Mouse (Mus musculus) hindbrain, embryonic 14.5 days (tissue): ENCODE results near the gene Slc7a15. TPM values are rescaled to one million over a fixed set of nuclear protein-coding genes. Genes with fewer than 3 reads are reported as not detected.

Experiments used
- ATAC-seq: fragments of 200-750 bp; cut with Nextera tagmentation; 2 replicates; pipeline ENCODE4 v1.8.0; 2017; ENCODE audit warnings: moderate number of reproducible peaks, mild to moderate bottlenecking, moderate TSS enrichment, moderate library complexity; ENCODE audit not compliant: low FRiP score
- DNase-seq: peaks from one replicate; pipeline ENCODE4 v3.0.0-alpha.2; 2015; ENCODE audit warnings: low spot score
- H3K27ac ChIP-seq: fragments of 300-500 bp; sonication (generic); 2 replicates; pipeline ENCODE4 v1.5.1; 2014; ENCODE audit warnings: mild to moderate bottlenecking, moderate library complexity
- H3K27me3 ChIP-seq: fragments of 300-500 bp; sonication (generic); 2 replicates; pipeline ENCODE4 v1.6.1; 2014; ENCODE audit warnings: mild to moderate bottlenecking, low read length, mixed read lengths; ENCODE audit not compliant: control insufficient read depth, insufficient read depth
- H3K36me3 ChIP-seq: fragments of 300-500 bp; sonication (generic); replicated peaks from 2 replicates; pipeline ENCODE4 v1.6.1; 2014; ENCODE audit not compliant: control insufficient read depth, insufficient read depth
- H3K4me1 ChIP-seq: fragments of 300-500 bp; sonication (generic); replicated peaks from 2 replicates; pipeline ENCODE4 v1.6.1; 2014; ENCODE audit warnings: antibody characterized with exemption, low read length, mixed read lengths; ENCODE audit not compliant: control insufficient read depth, insufficient read depth
- H3K4me2 ChIP-seq: fragments of 300-500 bp; sonication (generic); replicated peaks from 2 replicates; pipeline ENCODE4 v1.6.1; 2014; ENCODE audit warnings: mild to moderate bottlenecking, moderate library complexity
- H3K4me3 ChIP-seq: fragments of 300-500 bp; sonication (generic); replicated peaks from 2 replicates; pipeline ENCODE4 v1.5.1; 2014; ENCODE audit warnings: mild to moderate bottlenecking, low read length
- H3K9ac ChIP-seq: fragments of 300-500 bp; sonication (generic); 2 replicates; pipeline ENCODE4 v1.6.1; 2014
- H3K9me3 ChIP-seq: fragments of 300-500 bp; sonication (generic); 2 replicates; pipeline ENCODE4 v1.6.1; 2016; ENCODE audit warnings: low read length; ENCODE audit not compliant: control insufficient read depth
- WGBS: fragments of 180-500 bp; shearing (Covaris S2); extraction: QIAGEN DNeasy Blood & Tissue Kit; methylation state at CpG from one replicate; pipeline ENCODE4 v1.1.7; 2014; 5-methylcytosine and 5-hydroxymethylcytosine counted together
- polyA plus RNA-seq: library from polyadenylated mRNA; unstranded; fragments of >200 nt; fragmentation: Nextera tagmentation; extraction: Ambion mirVana; gene quantifications from 2 replicates; pipeline ENCODE4 v1.2.1, GENCODE M21; 2014

Slc7a15 gene
- polyA plus RNA-seq, 1 experiment from 2014 or later, result not detected

DNA sequence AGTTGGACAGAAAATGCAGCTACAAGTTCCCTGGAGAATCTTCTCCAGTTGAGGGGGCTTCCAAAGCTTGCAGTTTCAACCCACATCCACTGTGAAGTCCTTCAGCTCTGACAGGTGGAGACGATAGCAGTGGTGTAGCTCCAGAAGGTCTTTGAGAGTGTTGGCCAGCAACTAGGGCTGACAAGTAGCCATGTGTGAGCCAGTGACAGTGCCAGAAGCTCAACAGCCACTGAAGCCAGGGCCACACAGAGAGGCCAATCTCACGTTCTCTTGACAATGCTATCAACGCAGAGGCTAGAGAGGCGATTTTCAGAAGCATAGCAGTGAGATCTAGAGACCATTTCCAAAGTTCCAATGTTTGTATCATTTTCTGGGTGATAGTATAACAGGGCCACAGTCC lies 56.5 kb downstream of the Slc7a15 start:
- H3K4me2 ChIP-seq, result no peak overlapping the region
- H3K36me3 ChIP-seq, result no peaks in the 10 kb centered on the region
- H3K27me3 ChIP-seq, result no peaks in the 10 kb centered on the region
- H3K4me1 ChIP-seq, result no peaks in the 10 kb centered on the region
- H3K4me3 ChIP-seq, result no peak overlapping the region
- H3K9me3 ChIP-seq, result no peaks in the 10 kb centered on the region
- H3K9ac ChIP-seq, result no peak overlapping the region
- no peak overlapping the region for H3K27ac ChIP-seq
- 91% methylated on average over 4 of the region's 4 CpGs for WGBS
- no peak for DNase-seq
- ATAC-seq, result no peak

DNA sequence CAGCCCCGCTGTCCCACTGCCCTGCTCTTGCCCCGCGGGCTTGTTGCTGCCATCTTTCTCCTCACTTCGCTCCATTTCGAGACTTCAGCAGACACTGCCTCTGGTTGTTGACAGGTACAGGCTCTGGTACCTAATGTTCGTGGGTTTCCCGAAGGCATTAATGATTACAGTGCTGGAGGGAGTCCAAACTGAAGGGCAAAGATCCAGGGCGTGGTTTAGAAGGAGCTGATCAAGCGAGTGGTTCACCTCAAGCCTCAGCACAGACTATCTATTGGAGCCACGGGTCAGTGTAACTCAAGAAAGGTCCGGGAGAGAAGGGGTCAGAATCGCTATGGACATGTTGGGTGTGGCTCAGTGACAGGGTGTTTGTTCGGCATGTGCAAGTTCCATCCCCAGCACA lies 59.4 kb downstream of the Slc7a15 start:
- WGBS, result 93% methylated on average over 13 of the region's 13 CpGs
- Histone ChIP-seq H3K9ac (no peak overlapping the region), H3K27ac (no peak overlapping the region), H3K4me1 (no peaks in the 10 kb centered on the region), H3K36me3 (no peaks in the 10 kb centered on the region), H3K9me3 (no peaks in the 10 kb centered on the region), H3K27me3 (no peaks in the 10 kb centered on the region), H3K4me2 (no peak overlapping the region), H3K4me3 (no peak overlapping the region)
- no peak for DNase-seq
- ATAC-seq, result no peak

DNA sequence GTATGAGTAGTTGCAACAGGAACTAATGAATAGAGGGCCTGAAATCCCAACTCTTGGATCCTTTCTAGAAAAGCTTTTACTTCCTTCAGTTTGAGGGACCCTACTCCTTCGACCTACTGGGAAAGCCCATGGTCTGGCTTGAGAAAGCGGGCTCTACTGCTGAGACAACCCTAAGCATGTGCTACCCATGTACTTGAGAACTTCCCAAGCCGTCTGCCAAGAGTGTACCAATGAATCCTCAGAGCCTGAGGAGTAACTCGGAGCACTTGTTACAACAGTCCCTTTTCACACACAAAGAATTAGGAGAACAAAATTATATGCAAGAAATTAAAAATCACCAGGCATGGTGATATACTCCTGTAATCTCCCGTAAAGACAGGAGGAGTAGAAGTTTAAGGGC lies 61.6 kb downstream of the Slc7a15 start:
- DNase-seq (no peak), ATAC-seq (no peak)
- Histone ChIP-seq H3K4me3 (no peak overlapping the region), H3K9ac (no peak overlapping the region), H3K4me1 (no peaks in the 10 kb centered on the region), H3K27me3 (no peaks in the 10 kb centered on the region), H3K36me3 (no peaks in the 10 kb centered on the region), H3K27ac (no peak overlapping the region), H3K9me3 (no peaks in the 10 kb centered on the region), H3K4me2 (no peak overlapping the region)
- WGBS, result 87% methylated on average over 5 of the region's 5 CpGs

DNA sequence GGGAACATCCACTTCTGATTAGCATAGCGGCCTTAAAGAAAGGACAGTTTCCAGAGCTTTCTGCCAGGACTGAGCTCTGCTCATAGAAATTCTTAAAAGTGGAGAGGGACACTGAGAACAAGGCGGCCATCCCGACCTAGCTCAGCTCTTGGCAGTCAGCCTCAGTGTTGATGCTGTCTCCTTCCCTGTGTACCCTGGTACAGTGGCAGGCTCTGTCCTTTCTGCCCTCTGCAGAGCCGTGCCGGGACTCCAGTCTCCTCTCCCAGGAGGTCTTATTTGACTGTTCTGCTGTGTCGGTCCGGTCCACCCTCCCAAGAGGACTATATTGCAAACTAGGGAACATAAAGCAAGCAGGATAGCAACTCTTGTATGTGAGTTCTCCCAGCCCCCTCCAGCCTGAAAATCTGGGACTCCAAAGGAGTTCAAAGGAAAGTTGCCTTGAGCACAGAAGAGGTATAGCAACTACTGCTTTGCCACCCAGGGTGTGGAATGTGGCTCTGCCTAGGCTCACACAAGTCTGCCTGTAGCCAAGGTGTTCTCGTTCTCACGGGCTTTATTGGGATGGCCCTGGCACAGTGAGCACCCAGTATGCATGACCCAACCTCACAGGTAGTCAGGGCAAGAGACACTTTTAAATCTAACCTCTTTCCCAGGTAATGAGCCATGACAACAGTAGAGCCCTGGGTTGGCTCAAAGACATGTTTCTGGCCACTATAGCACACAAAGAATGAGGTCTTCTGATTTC lies 62.5 kb downstream of the Slc7a15 start:
- ATAC-seq (peak; percentile 27; the same call in 1 of the 2 replicates), DNase-seq (no peak)
- Histone ChIP-seq H3K27me3 (no peaks in the 10 kb centered on the region), H3K36me3 (no peaks in the 10 kb centered on the region), H3K4me1 (no peaks in the 10 kb centered on the region), H3K27ac (no peak overlapping the region), H3K4me2 (no peak overlapping the region), H3K9ac (no peak overlapping the region), H3K9me3 (no peaks in the 10 kb centered on the region), H3K4me3 (no peak overlapping the region)
- WGBS, result 77% methylated on average over 9 of the region's 9 CpGs

DNA sequence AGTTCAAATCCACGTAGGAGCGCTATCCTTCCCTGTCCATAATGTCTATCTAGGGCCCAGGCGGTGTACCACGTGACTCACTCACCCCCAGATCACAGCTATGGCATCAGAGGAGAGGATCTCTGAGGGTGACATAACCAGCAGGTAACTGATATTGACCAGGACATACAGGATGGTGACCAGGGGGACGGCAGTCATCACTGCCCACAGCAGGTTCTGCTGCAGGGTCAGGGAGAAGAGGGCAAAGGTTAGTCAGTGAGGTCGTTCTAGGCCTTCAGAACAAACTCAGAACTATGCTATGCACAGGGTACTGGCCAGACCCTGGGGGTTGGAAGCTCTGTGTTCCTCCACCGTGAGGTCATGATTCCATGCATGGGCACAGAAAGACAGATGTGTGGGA lies 63.3 kb downstream of the Slc7a15 start:
- no peaks in the 10 kb centered on the region for H3K27me3 ChIP-seq
- H3K36me3 ChIP-seq, result no peaks in the 10 kb centered on the region
- ATAC-seq (no peak), DNase-seq (no peak)
- no peaks in the 10 kb centered on the region for H3K4me1 ChIP-seq
- no peak overlapping the region for H3K4me2 ChIP-seq
- H3K9ac ChIP-seq, result no peak overlapping the region
- no peak overlapping the region for H3K4me3 ChIP-seq
- no peaks in the 10 kb centered on the region for H3K9me3 ChIP-seq
- H3K27ac ChIP-seq, result no peak overlapping the region
- 84% methylated on average over 7 of the region's 7 CpGs for WGBS

DNA sequence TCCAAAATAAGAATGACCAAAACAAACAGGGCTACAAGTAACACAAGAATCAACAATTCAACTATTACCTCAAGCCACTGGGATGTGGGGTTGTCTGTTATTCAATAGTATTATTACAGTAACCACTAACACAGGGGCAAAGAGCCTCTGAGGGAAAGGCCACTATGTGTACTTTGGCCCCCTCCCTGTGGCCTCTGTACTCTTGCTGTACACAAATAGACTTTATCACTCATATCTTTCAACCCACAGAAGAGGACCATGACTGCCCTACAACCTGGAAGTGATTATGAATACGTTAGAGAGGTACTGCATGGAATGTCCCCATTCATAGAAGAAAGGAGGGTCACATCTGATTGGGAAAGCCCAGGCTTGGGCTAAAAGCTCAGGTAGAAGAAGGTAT lies 64.0 kb downstream of the Slc7a15 start:
- DNase-seq (no peak), ATAC-seq (no peak)
- H3K9me3 ChIP-seq, result no peaks in the 10 kb centered on the region
- H3K27ac ChIP-seq, result no peak overlapping the region
- H3K4me3 ChIP-seq, result no peak overlapping the region
- no peaks in the 10 kb centered on the region for H3K27me3 ChIP-seq
- H3K36me3 ChIP-seq, result no peaks in the 10 kb centered on the region
- H3K4me2 ChIP-seq, result no peak overlapping the region
- 82% methylated on average over 1 of the region's 1 CpGs for WGBS
- H3K9ac ChIP-seq, result no peak overlapping the region
- no peaks in the 10 kb centered on the region for H3K4me1 ChIP-seq

DNA sequence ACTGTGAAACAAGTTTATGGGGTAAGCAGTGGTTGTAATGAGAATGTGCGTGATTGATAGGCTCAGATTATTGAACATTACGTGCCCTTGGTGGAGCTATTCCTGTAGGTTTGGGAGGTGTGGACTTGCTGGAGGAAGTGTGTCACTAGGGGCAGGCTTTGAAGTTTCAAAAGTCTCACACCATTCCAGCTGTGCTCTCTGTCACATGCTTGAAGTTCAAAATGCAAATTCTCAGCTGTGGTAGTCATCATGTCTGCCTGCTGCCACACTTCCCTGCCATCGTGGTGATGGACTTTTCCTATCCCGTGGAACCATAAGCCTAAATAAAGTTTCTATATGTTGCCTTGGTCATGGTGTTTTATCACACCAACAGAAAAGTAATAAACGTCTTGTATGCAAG lies 71.1 kb downstream of the Slc7a15 start:
- Histone ChIP-seq H3K4me3 (no peak overlapping the region), H3K9ac (no peak overlapping the region), H3K4me1 (no peaks in the 10 kb centered on the region), H3K9me3 (no peaks in the 10 kb centered on the region), H3K27ac (no peak overlapping the region), H3K4me2 (no peak overlapping the region), H3K27me3 (no peaks in the 10 kb centered on the region), H3K36me3 (no peaks in the 10 kb centered on the region)
- DNase-seq (no peak), ATAC-seq (no peak)
- WGBS, result 83% methylated on average over 5 of the region's 5 CpGs

DNA sequence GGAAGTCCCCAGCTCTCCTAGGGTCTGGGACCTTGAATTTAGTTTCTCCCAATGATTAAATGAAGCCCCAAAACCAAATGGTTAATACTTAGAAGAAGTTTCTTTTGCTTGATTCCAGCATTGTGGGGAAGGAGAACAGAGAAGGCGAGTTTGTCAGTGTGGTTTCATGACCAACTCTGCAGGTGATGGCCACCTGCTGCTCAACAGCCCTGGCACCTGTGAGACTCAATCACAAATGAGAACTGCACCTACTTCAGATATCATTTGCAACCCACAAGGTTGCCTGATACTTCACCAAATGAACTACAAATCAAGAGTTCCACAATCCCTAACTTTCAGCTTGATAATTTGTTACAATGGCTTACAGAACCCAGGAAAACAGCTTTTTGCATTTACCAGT lies 71.7 kb downstream of the Slc7a15 start:
- Histone ChIP-seq H3K4me1 (no peaks in the 10 kb centered on the region), H3K4me2 (no peak overlapping the region), H3K27me3 (no peaks in the 10 kb centered on the region), H3K9me3 (no peaks in the 10 kb centered on the region), H3K27ac (no peak overlapping the region), H3K36me3 (no peaks in the 10 kb centered on the region), H3K9ac (no peak overlapping the region), H3K4me3 (no peak overlapping the region)
- WGBS, result 79% methylated on average over 1 of the region's 1 CpGs
- ATAC-seq, result no peak
- DNase-seq, result no peak

DNA sequence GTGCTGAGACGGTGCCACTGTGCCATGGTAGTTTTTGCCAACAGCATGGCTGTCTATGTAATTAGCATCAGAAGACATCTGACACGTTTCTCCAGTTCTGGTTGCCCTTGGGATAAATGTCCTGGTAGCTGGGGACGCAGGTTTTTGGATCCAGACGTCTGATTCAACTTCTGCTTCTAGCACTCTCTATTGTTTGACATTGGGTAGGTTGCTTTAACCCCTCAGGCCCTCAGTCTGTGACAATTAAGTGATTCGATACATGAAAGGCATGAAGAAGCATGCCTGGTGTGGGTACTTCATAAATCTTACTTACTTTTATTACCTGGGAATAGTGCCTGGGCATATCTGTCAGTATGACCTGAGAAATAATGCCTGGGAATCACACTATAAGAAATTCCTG lies 74.8 kb downstream of the Slc7a15 start:
- H3K4me1 ChIP-seq, result no peaks in the 10 kb centered on the region

DNA sequence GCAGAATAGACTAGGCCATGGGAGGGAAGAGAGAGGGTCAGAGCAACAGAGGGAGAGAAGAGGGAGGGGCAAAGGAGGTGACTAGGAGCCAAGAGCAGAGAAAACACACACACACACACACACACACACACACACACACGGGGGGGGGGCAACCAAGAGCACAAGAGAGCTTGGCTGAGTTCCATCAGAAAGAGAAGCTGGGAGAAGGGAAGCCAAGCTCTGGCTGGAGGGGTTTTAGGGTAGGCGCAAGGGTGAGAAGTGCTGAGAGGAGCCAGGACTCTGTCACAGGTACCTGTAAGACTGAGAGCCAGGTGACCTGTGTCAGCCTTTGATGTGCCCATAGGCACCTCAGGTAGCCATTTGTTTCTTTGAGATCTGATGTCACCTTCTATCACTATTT lies 76.2 kb downstream of the Slc7a15 start:
- H3K4me2 ChIP-seq, result no peak overlapping the region
- no peak for DNase-seq
- H3K9ac ChIP-seq, result no peak overlapping the region
- WGBS, result 47% methylated on average over 2 of the region's 2 CpGs
- H3K27ac ChIP-seq, result no peak overlapping the region
- no peaks in the 10 kb centered on the region for H3K4me1 ChIP-seq
- H3K27me3 ChIP-seq, result no peaks in the 10 kb centered on the region
- no peaks in the 10 kb centered on the region for H3K9me3 ChIP-seq
- H3K36me3 ChIP-seq, result no peaks in the 10 kb centered on the region
- no peak overlapping the region for H3K4me3 ChIP-seq
- no peak for ATAC-seq

More for the DNA sequence above, 74.8 kb downstream of the Slc7a15 start:
- Histone ChIP-seq H3K9me3 (no peaks in the 10 kb centered on the region), H3K27me3 (no peaks in the 10 kb centered on the region), H3K36me3 (no peaks in the 10 kb centered on the region), H3K4me2 (no peak overlapping the region), H3K4me3 (no peak overlapping the region), H3K9ac (no peak overlapping the region), H3K27ac (no peak overlapping the region)
- DNase-seq, result no peak
- 60% methylated on average over 5 of the region's 5 CpGs for WGBS
- no peak for ATAC-seq
